ENCODE assay signal across 12 mouse cellular contexts in the genomic region with DNA sequence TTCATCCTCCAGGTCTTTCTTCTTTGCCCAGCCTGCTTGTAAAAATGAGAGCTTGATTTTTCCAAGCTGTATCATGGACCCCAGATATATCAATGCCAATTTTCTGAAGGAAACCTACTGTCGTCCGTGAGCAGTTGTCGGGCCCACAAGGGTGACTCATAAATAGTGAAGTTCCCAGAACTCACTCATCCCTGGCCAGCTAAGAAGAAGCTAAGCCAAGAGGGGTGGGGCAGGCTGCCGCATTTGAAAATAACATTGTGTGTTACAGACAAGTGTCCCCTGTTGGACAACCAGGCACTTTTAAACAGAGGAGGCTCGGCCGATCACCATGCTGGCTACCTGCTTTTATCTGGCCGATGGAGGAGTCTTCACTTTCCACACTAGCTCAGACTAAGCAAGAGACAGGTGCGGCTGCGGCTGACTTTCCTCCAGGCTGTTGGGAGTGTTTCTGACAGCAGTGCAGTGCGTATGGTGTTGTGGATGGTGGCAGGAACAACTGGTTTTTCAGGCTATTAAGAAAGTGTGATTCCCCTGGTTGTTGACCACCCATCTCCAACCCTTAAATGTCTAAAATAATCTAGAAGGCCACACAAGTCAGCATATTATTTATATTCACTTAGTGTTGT. TPM values are rescaled to one million over a fixed set of nuclear protein-coding genes. Genes with fewer than 3 reads are reported as not detected.
DNase-seq lines count a peak whose midpoint lies in the region; ATAC-seq lines count a peak whose summit lies in the region.
"Had no signal": no experiment of that assay in that cellular context is flagged by ENCODE, and none has a peak within 500 bp of the region (broad histone marks: within the 10 kb centered on the region; RNA-seq: fewer than 3 reads in every experiment).

No protein-coding gene starts in this region.

- no peaks in the 10 kb centered on the region for H3K36me3 ChIP-seq in embryonic facial prominence, embryonic 13.5 days
- no peaks in the 10 kb centered on the region for H3K36me3 ChIP-seq in embryonic facial prominence, embryonic 10.5 days (replicated peaks)
- H3K36me3 ChIP-seq: neural tube, embryonic 15.5 days had no signal

- H3K27ac ChIP-seq in embryonic facial prominence, embryonic 13.5 days, result 0 out of 2 replicates have a peak overlapping the region, but pooled peaks have one; percentile 14
- no peak overlapping the region for H3K27ac ChIP-seq in embryonic facial prominence, embryonic 10.5 days (replicated peaks)
- H3K27ac ChIP-seq: neural tube, embryonic 15.5 days had no signal

- ATAC-seq in embryonic facial prominence, embryonic 13.5 days (ENCODE audit: insufficient number of reproducible peaks, insufficient read depth, low FRiP score, low TSS enrichment, low read depth), result no peak

- H3K4me1 ChIP-seq in embryonic facial prominence, embryonic 13.5 days, result peaks cover 34% of the 10 kb centered on the region
- H3K4me1 ChIP-seq in embryonic facial prominence, embryonic 10.5 days, result peaks cover 23% of the 10 kb centered on the region

- WGBS in embryonic facial prominence, embryonic 13.5 days, result 73% methylated on average over 10 of the region's 10 CpGs
- WGBS in embryonic facial prominence, embryonic 10.5 days, result 89% methylated on average over 10 of the region's 10 CpGs

- H3K4me2 ChIP-seq in embryonic facial prominence, embryonic 13.5 days, result no peak overlapping the region
- H3K4me2 ChIP-seq: neural tube, embryonic 15.5 days had no signal

- no peak overlapping the region for H3K9ac ChIP-seq in embryonic facial prominence, embryonic 13.5 days
- H3K9ac ChIP-seq: neural tube, embryonic 15.5 days had no signal

- no peaks in the 10 kb centered on the region for H3K27me3 ChIP-seq in embryonic facial prominence, embryonic 13.5 days
- no peaks in the 10 kb centered on the region for H3K27me3 ChIP-seq in embryonic facial prominence, embryonic 10.5 days (replicated peaks; ENCODE audit: low read depth, poor library complexity, severe bottlenecking)
- H3K27me3 ChIP-seq: neural tube, embryonic 15.5 days had no signal

- DNase-seq in embryonic facial prominence, embryonic 10.5 days (ENCODE audit: low spot score), result no peak
- peak; percentile 65 for DNase-seq in adrenal gland, postnatal 10 days
- DNase-seq in heart, postnatal 10 days, result peak; percentile 84 to 86
- DNase-seq in lung, postnatal 10 days, result peak; percentile 84
- no peak for DNase-seq in embryo, embryonic 10 days (ENCODE audit: low spot score)
- DNase-seq in frontal cortex, postnatal 14 days (ENCODE audit: low spot score in 2 of 2), result no peak
- no peak for DNase-seq in right cerebral cortex, postnatal 10 days (ENCODE audit: low spot score in 2 of 2)
- DNase-seq: B cell, adult 2 months; cerebellum, adult 2 months had no signal

- no peak overlapping the region for H3K4me3 ChIP-seq in embryonic facial prominence, embryonic 13.5 days
- no peak overlapping the region for H3K4me3 ChIP-seq in embryonic facial prominence, embryonic 10.5 days
- H3K4me3 ChIP-seq: megakaryocyte, embryonic 14.5 days; neural tube, embryonic 15.5 days had no signal

- no peaks in the 10 kb centered on the region for H3K9me3 ChIP-seq in embryonic facial prominence, embryonic 13.5 days
- H3K9me3 ChIP-seq in embryonic facial prominence, embryonic 10.5 days, result no peaks in the 10 kb centered on the region
- H3K9me3 ChIP-seq: neural tube, embryonic 15.5 days had no signal

- intact Hi-C loops in heart, postnatal 10 days (cut with DNase I), result no loop called here

RNA-seq across cellular contexts. Expression of gene Arhgef3, which starts 58.6 kb away (rescaled TPM):
- polyA plus RNA-seq in embryonic facial prominence, embryonic 13.5 days (2015; fragmentation: Nextera tagmentation; extraction: Ambion mirVana), result 12.6 and 12.8 TPM in 2 replicates
- 3.8 and 4.0 TPM in 2 replicates for polyA plus RNA-seq in embryonic facial prominence, embryonic 10.5 days (2016; fragmentation: Nextera tagmentation; extraction: Ambion mirVana)
- 10 to 100 TPM; 36.5 to 37.3 TPM for total RNA-seq in adrenal gland, postnatal 10 days (2021)
- total RNA-seq in heart, postnatal 10 days (2021), result 10 to 100 TPM; 32.4 to 33.5 TPM

Comparison
In these comparisons a context has a peak if more than half of its experiments do, and no peak if none do; other contexts are left out.
1. DNase-seq: peak in adrenal gland, postnatal 10 days (single experiment), heart, postnatal 10 days (2 of 2) and lung, postnatal 10 days (single experiment); none in embryonic facial prominence, embryonic 10.5 days (single experiment), embryo, embryonic 10 days (single experiment), frontal cortex, postnatal 14 days (0 of 2) and right cerebral cortex, postnatal 10 days (0 of 2).